Mouse (Mus musculus) WW6 (cell line): ENCODE results near the gene Ankmy1.

Source experiments
- DNase-seq: peaks from one replicate; pipeline ENCODE4 v3.0.0-alpha.2; 2013; ENCODE audit warnings: low read depth, low spot score

The Ankmy1 gene

GRCm38 (mm10) chr1:92874011-92874410, 28.7 kb downstream of the Ankmy1 start:
- DNase-seq = no peak

- DNase-seq = no peak
Observed at GRCm38 (mm10) chr1:92872666-92873065, 30.0 kb downstream of the Ankmy1 start.

GRCm38 (mm10) chr1:92869985-92870384, 32.7 kb downstream of the Ankmy1 start:
- no peak for DNase-seq

- DNase-seq = no peak
Observed at GRCm38 (mm10) chr1:92866170-92866569, 36.5 kb downstream of the Ankmy1 start.

- DNase-seq = no peak
Observed at GRCm38 (mm10) chr1:92863268-92863667, 39.4 kb downstream of the Ankmy1 start.

GRCm38 (mm10) chr1:92861503-92861902, 41.2 kb downstream of the Ankmy1 start:
- DNase-seq = no peak

GRCm38 (mm10) chr1:92852450-92852849, 50.3 kb downstream of the Ankmy1 start:
- no peak for DNase-seq

GRCm38 (mm10) chr1:92849938-92850574, 52.6 kb downstream of the Ankmy1 start:
- no peak for DNase-seq

GRCm38 (mm10) chr1:92849491-92849890, 53.2 kb downstream of the Ankmy1 start:
- DNase-seq = no peak

GRCm38 (mm10) chr1:92847873-92848839, 54.5 kb downstream of the Ankmy1 start:
- DNase-seq = no peak

GRCm38 (mm10) chr1:92845889-92846288, 56.8 kb downstream of the Ankmy1 start:
- no peak for DNase-seq

GRCm38 (mm10) chr1:92841427-92841826, 61.3 kb downstream of the Ankmy1 start:
- DNase-seq = no peak

- no peak for DNase-seq
Observed at GRCm38 (mm10) chr1:92840231-92840890, 62.3 kb downstream of the Ankmy1 start.

- DNase-seq = no peak
Observed at GRCm38 (mm10) chr1:92839211-92839610, 63.5 kb downstream of the Ankmy1 start.

GRCm38 (mm10) chr1:92837931-92838833, 64.5 kb downstream of the Ankmy1 start:
- DNase-seq = no peak

GRCm38 (mm10) chr1:92833987-92834706, 68.6 kb downstream of the Ankmy1 start:
- no peak for DNase-seq

- DNase-seq = no peak
Observed at GRCm38 (mm10) chr1:92832011-92833010, 70.4 kb downstream of the Ankmy1 start.

GRCm38 (mm10) chr1:92831188-92832001, 71.3 kb downstream of the Ankmy1 start, which contains the start of gene Gpc1:
Gpc1 (plus strand) TSS chr1:92831645.
- no peak for DNase-seq
